Mouse (Mus musculus): ENCODE data around the gene Gm17364.
A peak's percentile ranks its signal among the peaks of the same experiment; 100 is the strongest.
"Not testable (repeated sequence)": the region's sequence is repeated elsewhere in the genome, so short reads cannot be mapped to it uniquely, and the experiment has no call there.

Gm17364 gene

DNA sequence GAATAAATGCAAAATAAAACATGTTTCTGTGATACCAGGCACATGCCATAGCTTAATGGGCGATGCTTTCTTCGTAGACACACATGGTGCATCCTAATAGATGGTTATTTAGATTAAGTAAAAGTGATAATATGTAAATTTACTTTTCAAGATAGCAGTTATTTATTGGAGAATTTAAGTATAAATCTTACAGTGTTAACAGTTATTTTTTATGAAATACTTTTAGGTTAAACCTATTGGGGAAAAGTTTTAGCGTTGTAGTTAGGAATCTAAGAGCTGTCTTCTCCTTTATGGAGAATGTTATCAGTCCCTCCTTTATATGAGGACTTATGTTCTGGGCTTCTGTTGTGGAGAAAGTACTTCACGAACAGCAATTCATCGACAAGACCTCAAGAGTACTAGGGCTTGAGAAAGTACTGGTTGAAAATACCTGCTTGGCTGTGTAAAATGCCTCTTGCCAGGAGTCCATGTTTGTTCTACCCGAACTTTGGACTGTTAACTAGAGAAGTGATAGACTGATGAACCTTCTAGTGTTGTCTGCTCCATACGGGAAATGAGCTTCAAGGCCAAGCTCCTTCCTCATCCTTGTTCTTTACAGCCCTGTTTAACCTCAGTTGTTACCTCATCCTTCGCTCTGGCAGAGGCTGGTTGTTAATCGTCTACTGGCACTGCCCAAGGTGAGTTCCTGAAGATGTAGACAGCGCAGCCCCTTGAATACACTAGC is at the start of gene Gm17364:
TSS of gene Gm17364 (minus strand) at position 51 of the 724 bp plus-strand sequence.
- DNase-seq (ENCODE audit: low spot score) = no peak

DNA sequence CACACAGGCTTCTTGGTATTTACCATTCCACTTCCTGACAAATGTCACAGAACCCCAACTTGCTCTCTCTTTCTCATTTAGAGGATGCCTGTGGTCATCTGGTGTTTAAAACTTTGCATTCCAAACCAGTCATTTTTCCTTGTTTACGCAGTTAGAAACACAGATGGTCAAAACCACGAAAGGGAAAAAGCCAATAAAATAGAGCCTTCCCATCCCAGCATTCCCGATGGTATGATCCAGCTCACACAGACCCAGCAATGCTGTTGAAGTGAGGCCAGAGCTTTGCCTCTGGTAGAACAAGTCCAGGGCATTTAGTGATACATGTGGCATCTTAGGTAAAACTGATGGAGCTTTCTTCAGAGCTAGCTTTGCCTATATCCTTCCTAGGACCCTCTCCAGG is 47.7 kb upstream of the Gm17364 start:
- no peak for DNase-seq (ENCODE audit: low spot score)

GRCm38 (mm10) chr13:41320749-41321148 is 47.0 kb upstream of the Gm17364 start:
- no peak for DNase-seq (ENCODE audit: low spot score)

GRCm38 (mm10) chr13:41302716-41303115 is 28.9 kb upstream of the Gm17364 start:
- DNase-seq (ENCODE audit: low spot score) = peak; percentile 76

GRCm38 (mm10) chr13:41300037-41300436 is 26.3 kb upstream of the Gm17364 start:
- DNase-seq (ENCODE audit: low spot score) = no peak

DNA sequence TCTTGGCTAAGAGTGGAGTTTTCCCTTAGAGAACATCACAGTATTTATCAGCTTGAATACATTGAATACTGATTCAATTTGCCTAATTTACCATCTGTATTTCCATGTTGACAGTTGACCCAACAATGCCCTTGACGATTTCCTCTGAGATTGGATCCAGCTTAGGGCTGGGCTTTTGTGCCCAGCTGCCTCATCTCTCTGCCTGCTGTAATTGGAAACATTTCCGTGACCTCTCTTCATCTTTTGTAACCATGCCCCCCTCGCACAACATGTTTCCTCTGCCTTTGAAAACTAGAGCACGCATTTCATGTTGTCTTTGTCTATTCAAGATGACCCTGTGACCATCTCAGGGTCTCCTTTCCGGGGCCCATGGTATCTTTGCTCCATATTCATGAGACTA is 25.2 kb upstream of the Gm17364 start:
- DNase-seq (ENCODE audit: low spot score) = no peak

DNA sequence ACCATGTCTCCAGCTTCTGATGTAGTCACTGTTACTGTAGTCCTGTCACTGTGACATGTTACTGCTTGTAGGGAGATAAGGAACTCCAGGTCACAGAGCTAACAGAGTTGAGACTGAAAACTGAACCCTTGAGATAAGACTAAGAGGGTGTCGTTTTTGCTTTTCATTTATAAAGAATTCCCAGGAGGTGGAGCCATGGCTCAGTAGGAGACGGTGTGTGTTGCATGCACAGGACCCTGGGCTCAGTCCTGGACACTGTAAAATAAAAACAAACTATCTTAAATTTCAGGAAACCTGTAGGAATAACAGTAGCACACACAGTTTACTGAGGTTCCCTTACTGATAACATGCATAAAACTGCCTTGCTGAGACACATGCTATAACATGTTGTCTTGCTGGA is 24.8 kb upstream of the Gm17364 start:
- no peak for DNase-seq (ENCODE audit: low spot score)

DNA sequence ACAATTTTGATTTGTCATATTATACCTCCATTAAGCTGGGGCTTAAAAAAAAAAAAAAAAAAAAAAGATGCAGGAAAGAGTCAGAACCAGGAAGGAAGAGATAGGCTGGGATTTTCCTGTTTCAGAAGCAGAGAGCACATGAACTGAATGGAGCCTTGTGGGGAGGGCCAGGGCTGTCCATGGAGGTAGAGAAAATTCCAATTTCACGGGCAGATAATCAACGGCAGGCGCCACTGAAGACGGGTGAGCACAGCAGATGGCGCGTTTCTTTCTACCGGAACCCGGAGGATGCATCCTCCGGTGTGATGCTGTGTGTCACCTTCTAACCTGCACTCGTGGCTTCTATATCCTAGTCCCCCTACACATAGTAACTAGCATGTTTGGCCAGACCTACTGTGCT is 22.6 kb upstream of the Gm17364 start:
- no peak for DNase-seq (ENCODE audit: low spot score)

DNA sequence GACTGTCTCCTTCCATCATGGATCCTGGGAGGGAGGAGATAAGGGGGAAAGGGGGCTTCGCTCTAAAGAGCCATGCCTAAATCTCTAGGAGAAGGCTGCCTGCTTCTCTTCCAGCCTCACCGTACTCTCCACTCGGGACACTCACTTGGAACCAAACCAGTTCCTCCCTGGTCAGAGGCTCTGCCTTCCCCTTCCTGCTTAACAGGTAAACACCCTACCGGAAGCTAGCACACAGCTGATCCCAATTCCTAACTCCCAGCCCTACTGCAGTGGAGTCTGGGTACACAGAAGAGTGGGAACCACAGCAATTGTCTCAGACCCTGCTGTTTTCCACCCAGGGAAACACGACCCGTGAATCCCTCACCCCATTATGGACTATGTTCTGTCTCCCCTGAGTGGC is 22.1 kb upstream of the Gm17364 start:
- DNase-seq (ENCODE audit: low spot score) = no peak

DNA sequence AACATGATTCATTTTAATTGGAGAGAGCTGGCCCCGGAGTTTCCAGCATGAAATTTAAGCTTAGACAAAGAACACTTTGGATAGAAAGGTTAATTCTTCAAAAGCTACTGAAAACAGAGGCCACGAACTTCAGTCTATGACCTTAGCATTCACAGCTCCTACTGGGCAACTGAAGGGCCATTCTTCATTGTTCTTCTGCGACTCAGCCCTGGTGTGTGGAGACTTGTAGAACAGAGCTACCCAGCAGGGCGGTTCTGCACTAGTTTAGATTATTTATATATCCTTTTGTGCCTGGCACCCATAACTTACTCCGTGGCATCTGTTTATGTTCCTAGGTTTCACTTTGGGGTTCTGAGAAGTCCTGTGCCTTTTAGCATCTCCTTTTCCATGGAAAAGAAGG is 19.8 kb upstream of the Gm17364 start:
- DNase-seq (ENCODE audit: low spot score) = no peak

DNA sequence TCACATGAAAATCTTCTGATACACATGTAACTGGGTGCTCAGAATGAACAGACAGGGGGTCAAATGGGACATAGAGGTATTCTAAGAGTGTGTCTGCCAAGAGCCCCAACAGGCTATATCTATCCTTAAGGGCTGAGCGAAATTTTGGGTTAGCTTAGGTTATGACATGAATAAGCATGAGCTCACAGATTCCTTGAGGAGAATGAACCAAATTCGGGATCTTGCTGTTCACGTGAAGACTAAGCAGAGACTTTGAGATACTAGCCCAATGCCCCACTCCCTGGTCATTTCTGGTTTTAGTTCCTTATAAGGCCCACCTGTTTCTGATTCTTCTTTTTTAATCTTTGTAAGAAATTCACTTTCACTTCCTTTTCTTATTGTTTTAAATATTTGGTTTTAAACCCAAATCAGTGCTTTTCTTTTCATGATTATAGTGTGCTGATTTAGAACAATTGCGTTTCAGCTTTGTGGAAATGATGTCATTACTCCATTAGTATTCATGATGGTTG is 17.7 kb upstream of the Gm17364 start:
- no peak for DNase-seq (ENCODE audit: low spot score)

DNA sequence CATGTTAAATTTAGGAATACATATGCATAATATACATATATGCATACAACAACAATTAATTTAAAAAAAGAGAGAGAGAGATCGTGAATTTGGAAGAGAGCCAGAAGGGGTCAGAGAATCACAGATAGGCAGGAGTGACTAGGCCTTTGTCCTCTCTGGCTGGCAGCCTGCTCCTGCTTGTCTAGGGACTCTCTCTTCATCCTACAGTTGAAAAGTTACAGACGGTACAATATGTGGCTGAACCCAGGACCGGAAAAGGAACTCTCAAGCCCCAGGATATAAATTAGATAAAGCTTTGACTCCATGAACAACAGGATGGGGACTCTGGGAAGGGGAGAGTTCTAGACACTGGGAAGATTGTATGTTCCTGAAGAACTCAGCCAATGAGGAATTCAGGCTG is 12.5 kb upstream of the Gm17364 start:
- no peak for DNase-seq (ENCODE audit: low spot score)

- no peak for DNase-seq (ENCODE audit: low spot score)
These were observed 11.7 kb upstream of the Gm17364 start for GRCm38 (mm10) chr13:41285448-41285847.

- DNase-seq (ENCODE audit: low spot score) = peak; percentile 23
These were observed 9.5 kb upstream of the Gm17364 start for GRCm38 (mm10) chr13:41283256-41283655.

DNA sequence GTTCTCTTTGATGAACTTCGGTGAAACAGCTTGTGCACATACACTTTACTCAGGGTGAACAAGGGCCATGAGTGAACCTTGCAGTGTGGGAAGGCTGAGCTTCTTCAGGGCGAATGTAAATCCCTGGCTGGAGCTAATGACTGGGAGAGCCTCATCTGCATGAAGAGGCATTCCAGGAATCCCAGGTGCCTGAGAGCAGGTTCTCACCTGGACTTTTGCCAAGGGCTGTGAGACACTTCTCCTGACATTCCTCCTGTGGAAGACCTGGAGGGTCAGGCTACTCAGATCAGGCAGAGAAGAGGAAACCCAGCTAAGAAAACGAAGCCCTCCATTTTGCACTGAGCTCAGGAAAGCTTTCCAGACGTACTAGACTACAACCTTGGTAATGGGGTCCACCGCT is 6.9 kb upstream of the Gm17364 start:
- DNase-seq (ENCODE audit: low spot score) = no peak

DNA sequence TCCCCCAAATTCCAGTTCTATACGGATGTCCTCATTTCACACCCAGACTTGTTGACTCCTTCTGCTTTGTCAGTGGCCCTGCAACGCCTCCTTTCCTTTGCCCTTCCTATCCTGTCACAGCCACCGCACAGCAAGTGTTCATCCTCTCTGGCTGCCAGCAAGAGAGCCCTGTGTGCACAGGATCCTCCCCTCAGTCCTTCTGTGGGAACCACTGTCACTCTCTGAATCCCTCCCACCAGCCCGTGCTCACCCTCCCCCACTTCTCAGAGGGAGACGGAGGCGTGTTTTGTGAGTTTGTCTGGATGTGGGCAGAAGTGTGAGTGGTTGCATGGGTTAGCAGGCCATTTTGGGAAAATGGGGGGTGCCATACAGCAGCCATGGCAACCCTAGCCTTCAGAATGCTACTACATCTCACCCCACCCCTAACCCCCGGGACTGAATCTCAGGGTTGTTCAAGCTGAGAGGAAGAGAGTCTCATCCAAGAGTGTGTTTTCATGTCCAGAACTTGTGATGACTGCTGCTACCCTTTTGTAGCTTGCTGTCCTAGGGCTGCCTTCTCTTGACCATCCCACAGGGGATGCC is 5.9 kb downstream of the Gm17364 start:
- DNase-seq (ENCODE audit: low spot score) = peak; percentile 11

GRCm38 (mm10) chr13:41263304-41264006 is 10.3 kb downstream of the Gm17364 start:
- no peak for DNase-seq (ENCODE audit: low spot score)

- DNase-seq (ENCODE audit: low spot score) = not testable (repeated sequence)
These were observed 12.2 kb downstream of the Gm17364 start for GRCm38 (mm10) chr13:41261617-41262016.

- no peak for DNase-seq (ENCODE audit: low spot score)
These were observed 15.9 kb downstream of the Gm17364 start for GRCm38 (mm10) chr13:41257851-41258250.

- DNase-seq (ENCODE audit: low spot score) = no peak
These were observed 16.8 kb downstream of the Gm17364 start for GRCm38 (mm10) chr13:41256962-41257361.

- no peak for DNase-seq (ENCODE audit: low spot score)
These were observed 17.7 kb downstream of the Gm17364 start for GRCm38 (mm10) chr13:41256126-41256525.

GRCm38 (mm10) chr13:41252736-41253135 is 21.0 kb downstream of the Gm17364 start:
- no peak for DNase-seq (ENCODE audit: low spot score)

DNA sequence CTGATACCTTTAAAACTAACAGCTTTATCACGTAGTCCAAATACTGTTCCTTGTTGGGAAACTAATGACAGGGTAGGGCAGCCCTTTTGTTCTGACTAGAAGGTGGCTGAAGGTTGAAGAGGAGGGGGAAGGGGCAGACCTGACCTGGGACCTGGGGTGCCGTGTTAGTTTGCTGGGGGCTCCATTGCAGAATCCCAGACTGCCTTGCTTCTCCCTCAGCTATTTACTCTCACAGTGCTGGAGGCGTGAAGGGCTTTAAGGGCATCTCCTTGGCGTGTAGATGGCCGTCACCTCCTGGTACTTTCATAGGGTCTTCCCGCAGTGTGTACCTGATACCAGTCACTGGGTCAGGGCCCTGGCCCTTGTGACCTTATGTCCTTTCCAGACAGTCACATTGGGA is 21.6 kb downstream of the Gm17364 start:
- no peak for DNase-seq (ENCODE audit: low spot score)

Data from ovary, postnatal 36 days (tissue).